Mouse (Mus musculus): ENCODE data around the gene Ubd. TPM values are rescaled to one million over a fixed set of nuclear protein-coding genes. Genes with fewer than 3 reads are reported as not detected.

Ubd gene
- not detected in 2 replicates for polyA plus RNA-seq (2015; fragmentation: Nextera tagmentation; extraction: Ambion mirVana)

GRCm38 (mm10) chr17:37193656-37194055, at the start of gene Ubd:
Ubd (plus strand) TSS chr17:37193892.
- H3K4me2 ChIP-seq = no peak within 1 kb of the TSS
- no peak within 1 kb of the TSS for H3K9ac ChIP-seq
- no peak within 1 kb of the TSS for H3K4me3 ChIP-seq
- H3K9me3 ChIP-seq = no peaks in the 10 kb centered on the region
- no peak within 1 kb of the TSS for H3K27ac ChIP-seq (replicated peaks)
- 62% methylated on average over 2 of the region's 2 CpGs for WGBS
- peaks cover 9% of the 10 kb centered on the region for H3K4me1 ChIP-seq
- ATAC-seq (ENCODE audit: extremely low read depth, insufficient number of reproducible peaks, low FRiP score, low TSS enrichment) = no peak
- H3K27me3 ChIP-seq (replicated peaks) = peaks cover 52% of the 10 kb centered on the region
- H3K36me3 ChIP-seq = no peaks in the 10 kb centered on the region

- Histone ChIP-seq H3K27me3 (replicated peaks) (no peaks in the 10 kb centered on the region), H3K27ac (replicated peaks) (no peak within 1 kb of the TSS), H3K4me3 (no peak within 1 kb of the TSS), H3K4me2 (no peak within 1 kb of the TSS), H3K36me3 (no peaks in the 10 kb centered on the region), H3K9me3 (no peaks in the 10 kb centered on the region), H3K4me1 (no peaks in the 10 kb centered on the region), H3K9ac (no peak within 1 kb of the TSS)
- ATAC-seq (ENCODE audit: extremely low read depth, insufficient number of reproducible peaks, low FRiP score, low TSS enrichment) = no peak
Observed at GRCm38 (mm10) chr17:37161394-37161793, 32.3 kb upstream of the Ubd start, which contains the start of gene Olfr93. Olfr93 (minus strand) TSS chr17:37161494.

GRCm38 (mm10) chr17:37185474-37185873, 8.2 kb upstream of the Ubd start:
- no peak for ATAC-seq (ENCODE audit: extremely low read depth, insufficient number of reproducible peaks, low FRiP score, low TSS enrichment)
- H3K36me3 ChIP-seq = no peaks in the 10 kb centered on the region
- no peaks in the 10 kb centered on the region for H3K9me3 ChIP-seq
- H3K4me3 ChIP-seq = no peak overlapping the region
- H3K4me2 ChIP-seq = no peak overlapping the region
- H3K9ac ChIP-seq = no peak overlapping the region
- H3K4me1 ChIP-seq = no peaks in the 10 kb centered on the region
- 32% methylated on average over 6 of the region's 6 CpGs for WGBS
- H3K27ac ChIP-seq (replicated peaks) = no peak overlapping the region
- H3K27me3 ChIP-seq (replicated peaks) = no peaks in the 10 kb centered on the region

- Histone ChIP-seq H3K9me3 (no peaks in the 10 kb centered on the region), H3K4me3 (no peak overlapping the region), H3K4me1 (no peaks in the 10 kb centered on the region), H3K4me2 (no peak overlapping the region), H3K9ac (no peak overlapping the region), H3K36me3 (no peaks in the 10 kb centered on the region), H3K27me3 (replicated peaks) (peaks cover 22% of the 10 kb centered on the region), H3K27ac (replicated peaks) (no peak overlapping the region)
- WGBS = 32% methylated on average over 2 of the region's 2 CpGs
- no peak for ATAC-seq (ENCODE audit: extremely low read depth, insufficient number of reproducible peaks, low FRiP score, low TSS enrichment)
Observed at GRCm38 (mm10) chr17:37190711-37191110, 3.0 kb upstream of the Ubd start.

GRCm38 (mm10) chr17:37193032-37193431, 660 bp upstream of the Ubd start:
- H3K36me3 ChIP-seq = no peaks in the 10 kb centered on the region
- H3K4me3 ChIP-seq = no peak overlapping the region
- ATAC-seq (ENCODE audit: extremely low read depth, insufficient number of reproducible peaks, low FRiP score, low TSS enrichment) = no peak
- H3K9ac ChIP-seq = no peak overlapping the region
- H3K27ac ChIP-seq (replicated peaks) = no peak overlapping the region
- no peaks in the 10 kb centered on the region for H3K9me3 ChIP-seq
- peaks cover 46% of the 10 kb centered on the region for H3K27me3 ChIP-seq (replicated peaks)
- H3K4me2 ChIP-seq = no peak overlapping the region
- peaks cover 9% of the 10 kb centered on the region for H3K4me1 ChIP-seq

GRCm38 (mm10) chr17:37194782-37195181, 1.1 kb downstream of the Ubd start:
- Histone ChIP-seq H3K9ac (no peak overlapping the region), H3K4me1 (peaks cover 9% of the 10 kb centered on the region), H3K4me2 (no peak overlapping the region), H3K27ac (replicated peaks) (no peak overlapping the region), H3K27me3 (replicated peaks) (peaks cover 62% of the 10 kb centered on the region), H3K9me3 (no peaks in the 10 kb centered on the region), H3K36me3 (no peaks in the 10 kb centered on the region), H3K4me3 (no peak overlapping the region)
- WGBS = 80% methylated on average over 5 of the region's 5 CpGs
- no peak for ATAC-seq (ENCODE audit: extremely low read depth, insufficient number of reproducible peaks, low FRiP score, low TSS enrichment)

- no peaks in the 10 kb centered on the region for H3K9me3 ChIP-seq
- H3K4me2 ChIP-seq = peak overlapping the region; percentile 85
- peaks cover 85% of the 10 kb centered on the region for H3K27me3 ChIP-seq (replicated peaks)
- H3K9ac ChIP-seq = peak overlapping the region; percentile 29
- peak overlapping the region; percentile 59 for H3K4me3 ChIP-seq
- no peaks in the 10 kb centered on the region for H3K36me3 ChIP-seq
- no peak for ATAC-seq (ENCODE audit: extremely low read depth, insufficient number of reproducible peaks, low FRiP score, low TSS enrichment)
- H3K4me1 ChIP-seq = peaks cover 9% of the 10 kb centered on the region
- WGBS = under 1% methylated on average over 77 of the region's 77 CpGs
- no peak overlapping the region for H3K27ac ChIP-seq (replicated peaks)
Observed at GRCm38 (mm10) chr17:37196845-37197724, 3.4 kb downstream of the Ubd start.

- Histone ChIP-seq H3K4me1 (peaks cover 9% of the 10 kb centered on the region), H3K4me2 (no peak within 1 kb of the TSS), H3K27ac (replicated peaks) (no peak within 1 kb of the TSS), H3K9me3 (no peaks in the 10 kb centered on the region), H3K27me3 (replicated peaks) (peaks cover 63% of the 10 kb centered on the region), H3K36me3 (no peaks in the 10 kb centered on the region), H3K4me3 (no peak within 1 kb of the TSS), H3K9ac (no peak within 1 kb of the TSS)
- ATAC-seq (ENCODE audit: extremely low read depth, insufficient number of reproducible peaks, low FRiP score, low TSS enrichment) = no peak
- 80% methylated on average over 2 of the region's 2 CpGs for WGBS
Observed at GRCm38 (mm10) chr17:37200894-37201293, 7.2 kb downstream of the Ubd start, which contains the start of gene Olfr94. Olfr94 (minus strand) TSS chr17:37200994.

GRCm38 (mm10) chr17:37203206-37203916, 9.7 kb downstream of the Ubd start:
- Histone ChIP-seq H3K27me3 (replicated peaks) (peaks cover 45% of the 10 kb centered on the region), H3K4me1 (no peaks in the 10 kb centered on the region), H3K36me3 (no peaks in the 10 kb centered on the region), H3K9ac (no peak overlapping the region), H3K4me3 (no peak overlapping the region), H3K9me3 (no peaks in the 10 kb centered on the region), H3K27ac (replicated peaks) (no peak overlapping the region), H3K4me2 (no peak overlapping the region)
- 1% methylated on average over 4 of the region's 4 CpGs for WGBS
- no peak for ATAC-seq (ENCODE audit: extremely low read depth, insufficient number of reproducible peaks, low FRiP score, low TSS enrichment)

- no peaks in the 10 kb centered on the region for H3K4me1 ChIP-seq
- H3K9ac ChIP-seq = no peak overlapping the region
- H3K27ac ChIP-seq (replicated peaks) = no peak overlapping the region
- no peak for ATAC-seq (ENCODE audit: extremely low read depth, insufficient number of reproducible peaks, low FRiP score, low TSS enrichment)
- H3K27me3 ChIP-seq (replicated peaks) = peaks cover 45% of the 10 kb centered on the region
- no peak overlapping the region for H3K4me3 ChIP-seq
- H3K36me3 ChIP-seq = no peaks in the 10 kb centered on the region
- no peak overlapping the region for H3K4me2 ChIP-seq
- H3K9me3 ChIP-seq = no peaks in the 10 kb centered on the region
- 24% methylated on average over 3 of the region's 3 CpGs for WGBS
Observed at GRCm38 (mm10) chr17:37203917-37204236, 10.2 kb downstream of the Ubd start.

GRCm38 (mm10) chr17:37210884-37211768, 17.4 kb downstream of the Ubd start:
- Histone ChIP-seq H3K36me3 (no peaks in the 10 kb centered on the region), H3K4me1 (peaks cover 4% of the 10 kb centered on the region; the same call in 1 of the 2 replicates), H3K9ac (peak overlapping the region; percentile 47; the same call in 1 of the 2 replicates), H3K27me3 (replicated peaks) (peaks cover 44% of the 10 kb centered on the region), H3K4me2 (peak overlapping the region; percentile 67), H3K4me3 (peak overlapping the region; percentile 40), H3K27ac (replicated peaks) (no peak overlapping the region), H3K9me3 (no peaks in the 10 kb centered on the region)
- no peak for ATAC-seq (ENCODE audit: extremely low read depth, insufficient number of reproducible peaks, low FRiP score, low TSS enrichment)
- WGBS = 12% methylated on average over 40 of the region's 40 CpGs
